Mouse (Mus musculus) liver, adult (tissue): ENCODE results near the gene Lrrc4.

Experiments used
- GATA4 ChIP-seq: IDR thresholded peaks from 2 replicates; pipeline ENCODE4 v1.6.1; 2014; ENCODE audit warnings: mild to moderate bottlenecking, low read length; ENCODE audit not compliant: insufficient replicate concordance

The Lrrc4 gene

GRCm38 (mm10) chr6:28615408-28615807 lies 216.1 kb downstream of the Lrrc4 start:
- TF ChIP-seq GATA4 = no peak

DNA sequence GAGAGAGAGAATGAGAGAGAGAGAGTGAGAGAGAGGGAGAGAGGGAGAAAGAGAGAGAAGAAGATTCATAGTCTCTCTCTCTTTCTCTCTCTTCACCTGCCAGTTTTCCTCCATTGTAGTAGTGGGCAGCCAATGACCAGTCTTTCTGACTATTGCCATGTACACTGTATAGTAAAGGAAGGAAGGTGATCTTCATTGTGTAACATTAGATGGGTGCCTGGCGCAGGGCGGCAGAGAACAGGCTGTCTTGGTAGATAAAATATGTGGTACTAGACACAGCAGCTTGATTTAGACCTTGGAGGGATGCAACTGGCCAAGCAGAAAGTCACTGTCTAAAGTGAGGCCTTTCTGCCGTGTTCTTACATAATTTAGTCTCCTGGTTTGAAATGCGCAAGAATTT lies 216.7 kb downstream of the Lrrc4 start:
- no peak for TF ChIP-seq GATA4

- no peak for TF ChIP-seq GATA4
Measured at GRCm38 (mm10) chr6:28613441-28613840, 218.1 kb downstream of the Lrrc4 start.
